Mouse (Mus musculus): Measurements from ENCODE around the gene H1f0. TPM values are rescaled to one million over a fixed set of nuclear protein-coding genes. Genes with fewer than 3 reads are reported as not detected.

Gene H1f0
- total and polyA plus RNA-seq, 3 experiments: 33.5 to 213 (median 46.8) TPM

GRCm38 (mm10) chr15:79074913-79075532 is 46.8 kb downstream of the H1f0 start, which contains the start of gene Eif3l (continued):
- TF ChIP-seq E2F4 (IDR thresholded peaks at IDR 0.05; ENCODE audit: borderline replicate concordance, low read depth, low read length) (no peak), JUND (IDR thresholded peaks at IDR 0.05; ENCODE audit: low read depth, low read length) (no peak), KAT2A (conservative IDR thresholded peaks at IDR 0.05; ENCODE audit: low read depth, low read length) (peak; percentile 92), SIN3A (IDR thresholded peaks at IDR 0.05; ENCODE audit: low read length) (peak; percentile 85), CHD2 (IDR thresholded peaks at IDR 0.05; ENCODE audit: low read length) (peak; percentile 74), HCFC1 (IDR thresholded peaks at IDR 0.05; ENCODE audit: low read depth, low read length) (peak; percentile 97), USF1 (IDR thresholded peaks at IDR 0.05; ENCODE audit: low read depth, low read length) (0 out of 2 replicates have a peak, but pooled peaks have one; percentile 21), POLR2AphosphoS5 (IDR thresholded peaks at IDR 0.05; ENCODE audit: borderline replicate concordance, low read depth, low read length) (no peak), MAX (IDR thresholded peaks at IDR 0.05; ENCODE audit: low read length) (no peak; the same call in none of the 2 replicates), CTCF (IDR thresholded peaks at IDR 0.05 in 2 of 3, conservative IDR thresholded peaks at IDR 0.05 in 1 of 3; ENCODE audit: control insufficient read depth in 1 of 3, insufficient read depth in 1 of 3, low read depth in 2 of 3, low read length in 3 of 3, poor library complexity in 1 of 3, severe bottlenecking in 1 of 3) (0 out of 6 replicates have a peak, but pooled peaks of 2 of the 3 experiments have one; percentile 1 to 2)

DNA sequence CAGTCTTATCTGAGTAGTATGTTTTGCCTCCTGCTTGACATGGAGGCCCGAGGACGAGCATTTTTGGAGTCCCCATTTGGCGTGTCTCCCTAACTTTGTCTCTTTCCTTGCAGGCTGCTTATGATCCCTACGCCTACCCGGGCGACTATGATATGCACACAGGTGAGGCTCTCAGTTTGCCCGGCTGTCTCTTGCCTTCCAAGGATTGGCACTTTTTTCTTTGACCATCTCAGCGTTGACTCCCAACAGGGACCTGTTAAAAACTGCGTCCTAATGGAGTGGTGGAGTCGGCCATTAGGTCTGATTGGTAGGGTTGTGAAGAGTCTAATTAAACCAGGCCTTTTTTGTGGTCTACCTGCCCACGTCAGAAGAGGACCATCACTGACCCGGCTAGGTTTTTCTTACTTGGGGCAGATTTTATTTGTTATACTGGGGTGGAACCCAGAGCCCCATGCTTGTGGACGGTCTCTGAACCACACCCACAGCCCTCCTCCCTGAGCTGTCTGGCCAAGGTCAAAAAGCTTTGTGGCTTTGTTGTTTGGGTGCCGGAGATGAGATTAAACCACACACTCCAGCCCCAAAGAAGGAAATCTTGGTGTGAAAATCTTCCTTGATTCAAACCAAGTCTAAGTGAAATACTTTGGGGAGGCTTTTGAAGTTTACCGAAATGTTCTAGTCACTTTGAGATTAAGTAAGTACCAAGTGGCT is 47.6 kb downstream of the H1f0 start:
- Histone ChIP-seq H3K9ac (ENCODE audit: control insufficient read depth, low read depth, low read length, poor library complexity, severe bottlenecking) (peak overlapping the region; percentile 98), H3K79me2 (ENCODE audit: control insufficient read depth, insufficient read depth, low read length, poor library complexity) (peaks cover 29% of the 10 kb centered on the region), H3K27me3 (ENCODE audit: control insufficient read depth in 1 of 2, insufficient read depth in 2 of 2, low read length in 2 of 2) (no peaks in the 10 kb centered on the region), H3K4me1 (ENCODE audit: control insufficient read depth in 1 of 2, insufficient read depth in 2 of 2, low read length in 2 of 2) (peaks cover 0 to 18% of the 10 kb centered on the region in 2 experiments; a peak in 2 of 4 replicates), H3K4me3 (ENCODE audit: control insufficient read depth in 1 of 2, insufficient read depth in 1 of 2, low read depth in 2 of 2, low read length in 2 of 2) (peak overlapping the region; percentile 83 to 89), H3K36me3 (ENCODE audit: control insufficient read depth in 1 of 2, insufficient read depth in 2 of 2, low read length in 2 of 2) (peaks cover 14 to 17% of the 10 kb centered on the region in 2 experiments), H3K27ac (ENCODE audit: control insufficient read depth, low read depth, low read length) (peak overlapping the region; percentile 82), H3K9me3 (replicated peaks; ENCODE audit: insufficient read depth, low read length) (no peaks in the 10 kb centered on the region)
- DNase-seq (ENCODE audit: low read depth, low spot score): no peak
- TF ChIP-seq GABPA (IDR thresholded peaks at IDR 0.05; ENCODE audit: low read depth, low read length): no peak
- peak; percentile 37; the same call in 1 of the 2 replicates for TF ChIP-seq RCOR1 (IDR thresholded peaks at IDR 0.05; ENCODE audit: low read depth, low read length)

DNA sequence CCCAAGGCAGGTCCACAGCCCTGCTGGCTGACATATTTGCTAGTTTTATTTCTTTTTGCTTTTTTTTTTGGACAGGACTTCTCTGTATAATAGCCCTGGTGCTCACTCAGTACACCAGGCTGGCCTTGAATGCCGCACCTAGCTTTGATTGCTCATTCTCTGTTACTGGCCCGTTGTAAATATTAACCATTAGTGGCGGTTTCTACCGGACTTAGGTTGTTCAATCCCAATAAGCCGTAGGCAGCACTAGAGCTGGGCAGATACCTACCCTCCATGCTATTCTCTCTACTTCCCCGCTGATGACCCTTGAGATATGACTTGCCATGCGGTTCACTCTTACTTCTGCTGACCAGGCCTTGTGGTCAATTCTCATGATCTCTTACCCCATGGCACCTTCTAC is 51.3 kb downstream of the H1f0 start:
- no peak for TF ChIP-seq UBTF (IDR thresholded peaks at IDR 0.05; ENCODE audit: borderline replicate concordance, insufficient read depth, low read depth, low read length)
- TF ChIP-seq KAT2A (conservative IDR thresholded peaks at IDR 0.05; ENCODE audit: low read depth, low read length): no peak
- no peak for TF ChIP-seq ELF1 (IDR thresholded peaks at IDR 0.05; ENCODE audit: low read depth, low read length)
- no peak for TF ChIP-seq TBP (IDR thresholded peaks at IDR 0.05; ENCODE audit: low read depth, low read length)
- TF ChIP-seq POLR2AphosphoS5 (IDR thresholded peaks at IDR 0.05; ENCODE audit: borderline replicate concordance, low read depth, low read length): no peak
- no peak for TF ChIP-seq MYC (IDR thresholded peaks at IDR 0.05; ENCODE audit: low read depth, low read length)
- TF ChIP-seq ZC3H11A (IDR thresholded peaks at IDR 0.05; ENCODE audit: low read depth, low read length): no peak
- no peak for TF ChIP-seq CTCF (IDR thresholded peaks at IDR 0.05 in 2 of 3, conservative IDR thresholded peaks at IDR 0.05 in 1 of 3; ENCODE audit: control insufficient read depth in 1 of 3, insufficient read depth in 1 of 3, low read depth in 2 of 3, low read length in 3 of 3, poor library complexity in 1 of 3, severe bottlenecking in 1 of 3)
- no peak for TF ChIP-seq BHLHE40 (IDR thresholded peaks at IDR 0.05; ENCODE audit: borderline replicate concordance, low read depth, low read length)
- TF ChIP-seq MEF2A (IDR thresholded peaks at IDR 0.05; ENCODE audit: extremely low read depth, insufficient replicate concordance, low read depth, low read length, poor library complexity, severe bottlenecking): no peak
- TF ChIP-seq RAD21 (IDR thresholded peaks at IDR 0.05; ENCODE audit: low read depth, low read length): no peak
- no peak for TF ChIP-seq USF2 (IDR thresholded peaks at IDR 0.05; ENCODE audit: borderline replicate concordance in 1 of 2, insufficient read depth in 1 of 2, low read depth in 1 of 2, low read length in 2 of 2)
- no peak for TF ChIP-seq RCOR1 (IDR thresholded peaks at IDR 0.05; ENCODE audit: low read depth, low read length)
- TF ChIP-seq MAX (IDR thresholded peaks at IDR 0.05; ENCODE audit: low read length): no peak

More for the DNA sequence above, 51.3 kb downstream of the H1f0 start:
- Histone ChIP-seq H3K4me1 (ENCODE audit: control insufficient read depth in 1 of 2, insufficient read depth in 2 of 2, low read length in 2 of 2) (peaks cover 0 to 13% of the 10 kb centered on the region in 2 experiments; a peak in 2 of 4 replicates), H3K27ac (ENCODE audit: control insufficient read depth, low read depth, low read length) (no peak overlapping the region), H3K9me3 (replicated peaks; ENCODE audit: insufficient read depth, low read length) (no peaks in the 10 kb centered on the region), H3K79me2 (ENCODE audit: control insufficient read depth, insufficient read depth, low read length, poor library complexity) (peaks cover 29% of the 10 kb centered on the region), H3K4me3 (ENCODE audit: control insufficient read depth in 1 of 2, insufficient read depth in 1 of 2, low read depth in 2 of 2, low read length in 2 of 2) (no peak overlapping the region), H3K9ac (ENCODE audit: control insufficient read depth, low read depth, low read length, poor library complexity, severe bottlenecking) (no peak overlapping the region), H3K27me3 (ENCODE audit: control insufficient read depth in 1 of 2, insufficient read depth in 2 of 2, low read length in 2 of 2) (no peaks in the 10 kb centered on the region), H3K36me3 (ENCODE audit: control insufficient read depth in 1 of 2, insufficient read depth in 2 of 2, low read length in 2 of 2) (peaks cover 9 to 26% of the 10 kb centered on the region in 2 experiments)
- DNase-seq (ENCODE audit: low read depth, low spot score): no peak

Measured in MEL (cell line).